Mouse (Mus musculus) brain, adult 10 weeks (tissue): ENCODE results near the gene Tekt5. TPM values are rescaled to one million over a fixed set of nuclear protein-coding genes. Genes with fewer than 3 reads are reported as not detected.

Source experiments
- polyA plus RNA-seq: library from polyadenylated mRNA; stranded (reverse); fragments of 350-450 nt; fragmentation: Illumina TruSeq; extraction: RNeasy Lipid Tissue Mini Kit (QIAGEN cat#74804); gene quantifications from one replicate; pipeline ENCODE4 v1.2.3, GENCODE M21; 2015; ENCODE audit warnings: low read depth, low replicate concordance

Gene Tekt5
- polyA plus RNA-seq: 12.8 TPM

GRCm38 (mm10) chr16:10394699-10395540, at the start of gene Tekt5:
Gene Tekt5, minus strand, starts transcription at chr16:10395490.

GRCm38 (mm10) chr16:10411764-10412746, 16.8 kb upstream of the Tekt5 start, which contains the start of gene Nubp1:
Gene Nubp1, plus strand, starts transcription at chr16:10411948.

GRCm38 (mm10) chr16:10313646-10314088, 81.6 kb downstream of the Tekt5 start, which contains the start of gene Emp2:
Gene Emp2, minus strand, starts transcription at chr16:10313968.

Other genes starting within 250 kb of the Tekt5 start
- not detected for gene Rpl39l, start 225.3 kb downstream of the Tekt5 start, polyA plus RNA-seq
- gene Atf7ip2, start 202.8 kb downstream of the Tekt5 start, polyA plus RNA-seq: not detected
- 19.5 TPM for gene Emp2, start 81.5 kb downstream of the Tekt5 start, polyA plus RNA-seq
- gene Nubp1, start 16.5 kb upstream of the Tekt5 start, polyA plus RNA-seq: 25.1 TPM
- gene Tvp23a, start 51.9 kb upstream of the Tekt5 start, polyA plus RNA-seq: 32.2 TPM
- not detected for gene Ciita, start 84.6 kb upstream of the Tekt5 start, polyA plus RNA-seq
- gene Dexi, start 147.6 kb upstream of the Tekt5 start, polyA plus RNA-seq: 60.5 TPM
- 46.7 TPM for gene Clec16a, start 149.8 kb upstream of the Tekt5 start, polyA plus RNA-seq